Comparison of ENCODE assay signal across 1 mouse cellular context in the genomic region with DNA sequence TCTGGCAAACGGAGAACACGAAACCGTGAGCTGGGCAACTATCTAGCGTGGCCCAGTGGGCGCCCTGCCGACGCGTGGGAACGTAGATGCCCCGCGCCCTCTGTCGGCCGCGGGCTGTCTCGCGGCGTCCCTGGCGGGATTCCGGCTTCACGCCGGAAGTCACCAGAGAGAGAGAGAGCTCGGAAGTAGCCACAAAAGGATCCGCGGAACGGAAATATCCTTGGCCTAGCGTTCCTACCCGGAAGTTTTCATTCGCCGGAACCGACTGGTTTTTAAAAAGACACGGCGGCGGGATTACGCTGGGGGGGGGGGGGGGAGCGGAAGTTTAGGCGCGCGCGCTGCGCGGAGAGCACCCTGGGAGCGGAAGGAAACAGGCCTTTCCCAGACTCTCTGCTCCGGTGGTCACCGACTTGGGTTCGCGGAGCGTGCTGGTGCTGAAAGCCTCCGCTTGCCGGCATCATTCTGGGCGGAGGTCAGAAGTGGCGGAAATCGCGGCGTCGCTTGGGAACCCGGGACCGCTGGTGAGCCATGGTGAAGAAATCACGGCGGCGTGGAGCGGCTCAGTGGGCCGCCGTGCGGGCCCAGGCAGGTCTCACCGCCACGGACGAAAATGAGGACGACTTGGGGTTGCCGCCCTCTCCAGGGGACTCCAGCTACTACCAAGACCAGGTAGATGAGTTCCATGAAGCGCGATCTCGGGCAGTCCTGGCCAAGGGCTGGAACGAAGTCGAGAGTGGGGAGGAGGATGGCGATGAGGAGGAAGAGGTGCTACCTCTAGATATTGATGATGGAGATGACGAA.
TF ChIP-seq lines count a peak whose summit lies in the region.

Utp3 (plus strand) TSS at position 377 of the 801 bp plus-strand sequence.

TF ChIP-seq in MEL, 35 proteins besides CTCF, POLR2A, EP300 and RAD21 (continued from another document):
- TF ChIP-seq TBP (IDR thresholded peaks at IDR 0.05; ENCODE audit: low read depth, low read length) (peak; percentile 85; the same call in 1 of the 2 replicates), KAT2A (conservative IDR thresholded peaks at IDR 0.05; ENCODE audit: low read depth, low read length) (peak; percentile 81), MYB (IDR thresholded peaks at IDR 0.05; ENCODE audit: low read depth, low read length) (no peak), RCOR1 (IDR thresholded peaks at IDR 0.05; ENCODE audit: low read depth, low read length) (0 out of 2 replicates have a peak, but pooled peaks have one; percentile 6), NRF1 (IDR thresholded peaks at IDR 0.05; ENCODE audit: insufficient read depth, low read depth, low read length, poor library complexity, severe bottlenecking) (peak; percentile 46; the same call in 1 of the 2 replicates), USF1 (IDR thresholded peaks at IDR 0.05; ENCODE audit: low read depth, low read length) (0 out of 2 replicates have a peak, but pooled peaks have one; percentile 24), NELFE (IDR thresholded peaks at IDR 0.05; ENCODE audit: low read depth, low read length) (peak; percentile 90), TAL1 (IDR thresholded peaks at IDR 0.05; ENCODE audit: low read length) (no peak), MXI1 (IDR thresholded peaks at IDR 0.05; ENCODE audit: low read depth, low read length) (peak; percentile 92), POLR2AphosphoS2 (IDR thresholded peaks at IDR 0.05; ENCODE audit: low read length) (peak; percentile 65), UBTF (IDR thresholded peaks at IDR 0.05; ENCODE audit: borderline replicate concordance, insufficient read depth, low read depth, low read length) (peak; percentile 89; the same call in 1 of the 2 replicates), MYC (IDR thresholded peaks at IDR 0.05; ENCODE audit: low read depth, low read length) (peak; percentile 91; the same call in 1 of the 2 replicates), MAFK (IDR thresholded peaks at IDR 0.05; ENCODE audit: borderline replicate concordance, low read depth, low read length) (no peak), BHLHE40 (IDR thresholded peaks at IDR 0.05; ENCODE audit: borderline replicate concordance, low read depth, low read length) (no peak)
